Mouse (Mus musculus): Measurements from ENCODE around the gene E330009J07Rik.

Gene E330009J07Rik

DNA sequence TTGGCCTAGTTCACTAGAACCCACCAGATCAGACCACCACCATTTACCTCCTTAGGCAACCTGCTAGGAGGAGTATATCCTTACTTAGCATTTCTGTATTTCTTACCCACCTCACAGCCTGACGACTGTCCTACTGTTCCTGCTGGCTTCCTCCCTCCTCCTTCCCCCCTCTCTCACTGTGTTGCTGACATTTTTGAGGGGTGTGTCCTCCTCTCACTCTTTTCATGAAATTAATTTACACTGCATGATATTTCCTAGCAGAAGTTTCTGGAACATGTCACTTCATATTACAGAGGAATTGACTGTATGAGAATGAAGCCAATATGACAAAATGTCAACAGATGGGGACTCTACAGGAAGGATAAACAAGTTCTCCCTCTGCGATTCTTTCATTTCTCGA is 7.2 kb downstream of the E330009J07Rik start:
- DNase-seq = no peak

DNA sequence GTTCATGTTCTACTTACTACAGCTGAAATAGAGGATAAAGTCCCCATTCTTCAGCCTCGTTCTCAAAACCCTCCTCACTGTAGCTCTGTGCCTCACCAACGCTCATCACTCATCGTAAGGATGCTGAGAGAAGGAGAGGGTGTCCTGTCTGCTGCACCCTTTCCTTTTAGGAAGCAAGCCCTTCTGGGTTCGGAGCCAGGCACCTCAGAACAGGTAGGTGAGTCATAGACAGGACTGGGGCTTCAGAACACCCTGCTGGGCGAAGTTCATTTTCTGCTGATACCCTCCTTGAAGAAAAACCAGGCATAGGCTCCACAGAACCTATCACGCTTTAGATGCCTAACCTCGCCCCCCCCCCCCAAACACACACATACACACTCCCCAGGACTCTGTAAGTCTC is 8.5 kb downstream of the E330009J07Rik start:
- no peak for DNase-seq

GRCm38 (mm10) chr6:40423774-40424173 is 12.2 kb downstream of the E330009J07Rik start:
- DNase-seq = peak; percentile 50

DNA sequence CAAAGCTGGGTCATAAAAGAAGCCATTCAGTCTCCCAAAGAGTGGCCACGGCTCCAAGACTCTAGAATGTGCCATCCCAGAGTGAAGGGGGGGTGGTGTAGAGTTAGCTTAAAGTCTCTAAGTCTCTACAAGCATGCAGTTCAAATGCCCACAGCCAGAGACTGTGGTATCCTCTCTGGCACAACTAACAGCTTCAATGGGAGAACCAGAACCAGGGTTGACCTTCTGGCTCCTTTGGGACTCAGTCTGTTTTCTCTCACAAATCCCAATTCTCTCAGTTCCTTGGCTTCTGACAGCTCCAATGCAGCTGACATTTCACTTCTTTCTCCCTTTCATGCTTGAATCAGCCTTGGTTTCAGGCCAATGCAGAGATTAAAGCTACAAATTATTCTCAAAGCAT is 12.9 kb downstream of the E330009J07Rik start:
- no peak for DNase-seq

- no peak for DNase-seq
Observed at GRCm38 (mm10) chr6:40421099-40421498, 14.8 kb downstream of the E330009J07Rik start.

DNA sequence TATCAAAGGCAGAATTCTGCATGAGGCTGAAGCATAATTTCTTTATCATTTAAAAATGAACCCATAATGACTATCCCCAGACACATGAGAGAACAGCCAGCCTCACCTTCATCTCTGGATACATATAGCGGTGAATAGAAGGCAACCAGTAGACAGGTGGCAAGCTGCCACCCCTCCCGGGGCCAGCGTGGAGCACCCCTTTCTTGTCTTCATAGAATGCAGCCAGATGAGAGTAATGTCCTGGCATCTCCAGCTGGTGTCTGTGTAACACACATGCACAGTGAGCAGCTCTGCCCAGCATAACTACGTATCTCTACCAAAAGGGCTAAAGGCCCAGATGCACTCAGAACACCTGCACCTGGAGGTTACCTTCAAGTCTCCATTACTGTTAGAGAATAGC is 17.5 kb downstream of the E330009J07Rik start:
- no peak for DNase-seq

DNA sequence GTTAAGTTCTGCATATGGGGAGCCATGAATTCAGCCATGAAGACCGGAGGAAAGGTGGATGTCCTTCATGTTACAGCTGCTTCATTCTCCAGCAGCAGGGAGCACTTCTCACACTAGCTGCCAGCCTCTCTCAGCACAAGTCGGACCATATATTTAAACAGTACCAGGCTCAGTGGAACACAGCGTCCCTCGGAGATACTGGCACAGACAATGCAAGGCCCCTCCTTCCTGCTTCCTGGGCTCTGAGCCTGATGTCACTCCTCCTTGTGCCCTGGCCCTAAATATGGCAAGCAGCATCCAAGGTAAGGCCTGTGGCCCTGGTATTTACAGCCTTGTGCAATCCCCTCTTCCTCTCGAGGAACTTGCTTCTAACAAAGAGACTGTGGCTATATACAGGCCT is 20.1 kb downstream of the E330009J07Rik start:
- DNase-seq = no peak

DNA sequence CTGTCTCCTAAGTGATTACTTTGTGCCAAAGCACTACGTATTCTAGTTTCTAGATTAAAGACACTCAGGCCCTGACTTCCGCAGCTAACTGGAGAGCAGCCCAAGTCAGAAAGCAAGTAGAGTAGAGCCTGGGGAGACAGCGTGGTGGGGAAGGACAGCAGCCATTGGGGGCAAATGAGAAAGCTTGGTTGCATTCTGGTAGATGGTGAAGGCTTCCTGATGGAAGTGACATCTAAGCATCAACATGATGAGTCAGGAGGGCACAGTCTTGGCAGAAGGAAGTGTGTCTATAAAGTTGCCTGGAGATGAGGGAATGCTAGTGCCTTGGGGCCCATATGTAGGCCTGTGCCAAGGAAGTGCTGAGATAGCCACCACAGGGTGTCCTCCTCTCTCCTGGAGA is 22.4 kb downstream of the E330009J07Rik start:
- DNase-seq = no peak

GRCm38 (mm10) chr6:40413046-40413445 is 22.9 kb downstream of the E330009J07Rik start:
- no peak for DNase-seq

GRCm38 (mm10) chr6:40411085-40411484 is 24.9 kb downstream of the E330009J07Rik start:
- DNase-seq = no peak

- DNase-seq = no peak
Observed at GRCm38 (mm10) chr6:40403640-40404285, 32.2 kb downstream of the E330009J07Rik start.

DNA sequence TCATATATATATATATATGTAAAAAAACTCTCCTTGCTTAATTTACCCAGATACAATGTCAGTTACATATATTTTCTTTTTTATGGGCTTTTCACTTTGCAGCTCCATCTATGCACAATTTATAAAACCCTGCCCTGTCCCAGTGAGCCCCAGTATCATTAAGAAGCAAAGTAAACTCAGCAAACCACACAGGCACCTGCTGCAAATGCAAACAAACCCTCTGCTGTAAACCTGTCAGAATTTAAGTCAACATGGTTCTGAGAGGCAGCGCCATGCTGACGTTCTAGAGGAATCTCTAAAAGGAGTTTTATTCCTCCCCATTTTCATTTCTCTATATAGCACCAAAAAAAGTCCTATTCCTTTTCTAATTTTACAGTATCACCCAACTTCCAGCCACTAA is 33.9 kb downstream of the E330009J07Rik start:
- DNase-seq = no peak

GRCm38 (mm10) chr6:40393213-40393612 is 42.7 kb downstream of the E330009J07Rik start:
- DNase-seq = peak; percentile 80

DNA sequence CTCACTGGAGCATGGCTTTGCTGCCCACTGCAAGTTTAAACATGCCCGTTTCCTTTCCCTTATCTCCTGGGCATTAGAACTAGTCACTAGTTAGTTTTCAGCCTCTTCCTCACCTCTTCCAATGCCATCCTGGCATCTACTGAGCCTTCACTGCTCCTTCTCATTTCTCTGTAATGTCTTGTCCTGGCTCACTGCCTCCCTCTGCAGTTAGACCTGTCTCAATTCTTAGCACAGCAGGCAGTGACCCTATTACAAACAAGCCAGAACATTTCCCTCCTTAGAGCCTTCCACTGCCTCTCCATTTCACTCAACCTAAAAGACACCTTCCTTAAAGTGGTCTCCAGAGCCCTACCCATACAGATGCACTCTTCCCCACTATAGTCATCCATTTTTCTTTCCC is 45.0 kb downstream of the E330009J07Rik start:
- DNase-seq = no peak

DNA sequence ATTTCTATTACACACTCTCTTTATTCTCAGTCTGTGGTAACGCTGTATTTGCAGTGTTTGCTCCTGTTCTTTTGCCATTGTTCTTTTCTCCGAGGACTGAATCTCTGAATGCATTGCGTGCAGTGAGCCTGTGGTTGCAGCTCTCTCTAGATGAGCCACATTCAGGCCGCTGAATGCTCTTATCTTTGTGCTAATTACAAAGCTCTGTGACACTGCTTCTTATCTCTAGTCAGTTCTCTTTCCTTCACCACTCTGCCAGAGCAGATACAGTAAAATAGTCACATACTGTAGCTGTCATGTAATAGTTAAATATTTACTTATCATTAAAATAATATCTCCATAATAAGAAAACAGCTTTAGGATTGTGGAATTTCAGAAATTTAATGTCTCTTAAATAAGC is 47.3 kb downstream of the E330009J07Rik start:
- no peak for DNase-seq

- DNase-seq = no peak
Observed at GRCm38 (mm10) chr6:40385682-40386081, 50.3 kb downstream of the E330009J07Rik start.

GRCm38 (mm10) chr6:40381908-40382307 is 54.0 kb downstream of the E330009J07Rik start:
- DNase-seq = no peak

DNA sequence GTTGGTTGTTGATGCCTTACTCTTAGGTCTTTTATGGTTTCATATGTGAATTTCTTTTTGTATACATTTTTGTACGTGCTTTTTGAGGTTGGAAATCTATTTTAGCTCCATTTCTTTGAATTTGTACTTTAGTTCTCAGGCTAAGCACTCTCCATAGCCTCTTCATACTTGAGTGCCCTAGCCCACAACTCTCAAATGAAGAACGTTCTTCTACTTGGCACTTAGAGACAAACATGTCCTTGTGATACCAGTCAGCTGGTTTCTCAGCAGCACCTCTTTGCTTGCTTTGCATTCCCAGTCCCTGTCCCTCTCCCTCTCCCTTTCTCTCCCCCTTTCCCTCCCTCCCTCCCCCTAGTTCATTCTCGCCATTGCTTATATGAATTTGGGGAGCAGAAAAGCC is 55.8 kb downstream of the E330009J07Rik start:
- DNase-seq = no peak

GRCm38 (mm10) chr6:40371031-40371430 is 64.9 kb downstream of the E330009J07Rik start:
- no peak for DNase-seq

GRCm38 (mm10) chr6:40353360-40353759 is 82.6 kb downstream of the E330009J07Rik start:
- DNase-seq = peak; percentile 6

Data from kidney, postnatal 10 days (tissue).